In the genomic region with DNA sequence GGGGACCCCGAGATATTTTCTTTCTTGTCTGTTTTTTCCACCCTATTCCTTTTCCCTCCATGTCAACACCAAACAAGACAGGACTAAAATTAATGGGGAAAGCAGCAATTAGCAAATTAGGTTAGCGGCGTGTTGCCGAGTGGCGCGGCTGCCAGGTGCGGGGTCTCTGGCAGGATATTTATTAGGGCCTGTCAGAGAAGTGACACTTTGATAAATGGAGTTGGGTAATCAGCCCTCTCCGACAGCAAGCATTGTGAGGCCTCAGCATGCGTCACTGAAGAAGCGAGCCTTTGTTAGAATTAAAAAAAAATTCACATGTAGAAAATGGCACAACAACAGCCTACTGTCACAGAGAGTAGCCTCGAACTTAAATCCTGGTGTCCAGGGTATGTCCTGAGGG, we compare ENCODE assay signal across 27 mouse cellular contexts.
DNase-seq lines count a peak whose midpoint lies in the region; ATAC-seq and TF ChIP-seq lines count a peak whose summit lies in the region.
"Had no signal": no experiment of that assay in that cellular context is flagged by ENCODE, and none has a peak within 500 bp of the region (broad histone marks: within the 10 kb centered on the region; RNA-seq: fewer than 3 reads in every experiment).

No protein-coding gene starts in this region.

- no peak for ATAC-seq in forebrain, embryonic 11.5 days (replicated peaks; ENCODE audit: low FRiP score)
- peak; percentile 33; the same call in 1 of the 2 replicates for ATAC-seq in forebrain, embryonic 12.5 days (ENCODE audit: low FRiP score)
- ATAC-seq in hindbrain, postnatal 0 days, result no peak
- ATAC-seq: activated CD4-positive, CD25-positive, alpha-beta regulatory T cell, adult 4 months; intestine, embryonic 15.5 days; midbrain, embryonic 16.5 days had no signal

- H3K4me2 ChIP-seq in forebrain, embryonic 11.5 days (ENCODE audit: low read depth, low read length, severe bottlenecking), result no peak overlapping the region
- no peak overlapping the region for H3K4me2 ChIP-seq in forebrain, embryonic 12.5 days
- H3K4me2 ChIP-seq in hindbrain, postnatal 0 days (ENCODE audit: low read depth, low read length), result no peak overlapping the region
- H3K4me2 ChIP-seq: heart, embryonic 11.5 days; intestine, embryonic 15.5 days; lung, embryonic 15.5 days; neural tube, embryonic 15.5 days had no signal

- H3K9me3 ChIP-seq in forebrain, embryonic 11.5 days (ENCODE audit: control insufficient read depth, low read length), result no peaks in the 10 kb centered on the region
- no peaks in the 10 kb centered on the region for H3K9me3 ChIP-seq in forebrain, embryonic 10.5 days
- no peaks in the 10 kb centered on the region for H3K9me3 ChIP-seq in forebrain, embryonic 12.5 days
- no peaks in the 10 kb centered on the region for H3K9me3 ChIP-seq in hindbrain, embryonic 10.5 days
- no peaks in the 10 kb centered on the region for H3K9me3 ChIP-seq in hindbrain, postnatal 0 days (ENCODE audit: low read length)
- H3K9me3 ChIP-seq: intestine, embryonic 15.5 days; lung, embryonic 15.5 days; neural tube, embryonic 15.5 days had no signal

- TF ChIP-seq CTCF in hindbrain, postnatal 0 days (IDR thresholded peaks at IDR 0.05; ENCODE audit: low read depth), result no peak

- peak; percentile 14 for DNase-seq in forebrain, embryonic 11.5 days (ENCODE audit: low spot score)
- no peak for DNase-seq in forebrain, embryonic 10.5 days (ENCODE audit: extremely low spot score, low spot score)
- DNase-seq in hindbrain, embryonic 10.5 days (ENCODE audit: low spot score), result peak; percentile 12
- peak; percentile 28 for DNase-seq in hindbrain, postnatal 0 days (ENCODE audit: low spot score)
- no peak for DNase-seq in frontal cortex, postnatal 10 days (ENCODE audit: low spot score in 2 of 2)
- DNase-seq in adrenal gland, adult 8-10 months, result no peak
- no peak for DNase-seq in left cerebral cortex, postnatal 14 days (ENCODE audit: low spot score in 2 of 2)
- DNase-seq: adrenal gland, postnatal 10 days; cerebellum, adult 11 months; cerebellum, adult 9-11 months; gastrocnemius, postnatal 10 days; heart, adult 11 months; kidney, adult 9 months; kidney, postnatal 36 days; layer of hippocampus, postnatal 36 days; lung, postnatal 36 days; right cerebral cortex, adult 18-20 months; thymus, adult 2 months had no signal

- no peaks in the 10 kb centered on the region for H3K4me1 ChIP-seq in forebrain, embryonic 11.5 days (replicated peaks; ENCODE audit: control insufficient read depth, insufficient read depth, low read length)
- no peaks in the 10 kb centered on the region for H3K4me1 ChIP-seq in forebrain, embryonic 10.5 days
- H3K4me1 ChIP-seq in forebrain, embryonic 12.5 days, result no peaks in the 10 kb centered on the region
- H3K4me1 ChIP-seq in hindbrain, embryonic 10.5 days (replicated peaks), result peaks cover 3% of the 10 kb centered on the region; the same call in 1 of the 2 replicates
- H3K4me1 ChIP-seq in hindbrain, postnatal 0 days (ENCODE audit: insufficient read depth, low read length), result no peaks in the 10 kb centered on the region
- H3K4me1 ChIP-seq: intestine, embryonic 15.5 days; lung, embryonic 15.5 days; megakaryocyte, embryonic 14.5 days; neural tube, embryonic 15.5 days had no signal

- intact Hi-C loops in left cerebral cortex, postnatal 14 days (cut with DNase I), result no loop called here

- no peaks in the 10 kb centered on the region for H3K27me3 ChIP-seq in forebrain, embryonic 11.5 days (ENCODE audit: control insufficient read depth, insufficient read depth, low read length)
- no peaks in the 10 kb centered on the region for H3K27me3 ChIP-seq in forebrain, embryonic 10.5 days (ENCODE audit: poor library complexity, severe bottlenecking)
- H3K27me3 ChIP-seq in forebrain, embryonic 12.5 days, result no peaks in the 10 kb centered on the region
- no peaks in the 10 kb centered on the region for H3K27me3 ChIP-seq in hindbrain, embryonic 10.5 days (ENCODE audit: insufficient read depth, poor library complexity, severe bottlenecking)
- H3K27me3 ChIP-seq in hindbrain, postnatal 0 days (ENCODE audit: insufficient read depth, low read length), result no peaks in the 10 kb centered on the region
- H3K27me3 ChIP-seq: intestine, embryonic 15.5 days; lung, embryonic 15.5 days; megakaryocyte, embryonic 14.5 days; neural tube, embryonic 15.5 days had no signal

- H3K9ac ChIP-seq in forebrain, embryonic 11.5 days (ENCODE audit: low read length), result no peak overlapping the region
- no peak overlapping the region for H3K9ac ChIP-seq in forebrain, embryonic 12.5 days
- no peak overlapping the region for H3K9ac ChIP-seq in hindbrain, postnatal 0 days (replicated peaks; ENCODE audit: low read length)
- H3K9ac ChIP-seq: intestine, embryonic 15.5 days; liver, embryonic 14.5 days; lung, embryonic 15.5 days; neural tube, embryonic 15.5 days had no signal

- 77% methylated on average over 11 of the region's 11 CpGs for WGBS in forebrain, embryonic 11.5 days
- 87% methylated on average over 11 of the region's 11 CpGs for WGBS in forebrain, embryonic 10.5 days
- WGBS in forebrain, embryonic 12.5 days, result 54% methylated on average over 11 of the region's 11 CpGs
- WGBS in hindbrain, embryonic 10.5 days, result 53% methylated on average over 11 of the region's 11 CpGs
- 36% methylated on average over 11 of the region's 11 CpGs for WGBS in hindbrain, postnatal 0 days

- no peaks in the 10 kb centered on the region for H3K36me3 ChIP-seq in forebrain, embryonic 11.5 days (ENCODE audit: control insufficient read depth, insufficient read depth, low read length)
- H3K36me3 ChIP-seq in forebrain, embryonic 10.5 days (replicated peaks), result no peaks in the 10 kb centered on the region
- no peaks in the 10 kb centered on the region for H3K36me3 ChIP-seq in forebrain, embryonic 12.5 days (replicated peaks)
- H3K36me3 ChIP-seq in hindbrain, embryonic 10.5 days, result no peaks in the 10 kb centered on the region
- H3K36me3 ChIP-seq in hindbrain, postnatal 0 days (ENCODE audit: insufficient read depth, low read length), result no peaks in the 10 kb centered on the region
- H3K36me3 ChIP-seq: intestine, embryonic 15.5 days; lung, embryonic 15.5 days; neural tube, embryonic 15.5 days had no signal

- H3K27ac ChIP-seq in forebrain, embryonic 11.5 days (ENCODE audit: low read depth, low read length), result no peak overlapping the region
- H3K27ac ChIP-seq in forebrain, embryonic 10.5 days, result no peak overlapping the region
- H3K27ac ChIP-seq in forebrain, embryonic 12.5 days, result no peak overlapping the region
- H3K27ac ChIP-seq in hindbrain, embryonic 10.5 days, result peak overlapping the region; percentile 24; the same call in 1 of the 2 replicates
- H3K27ac ChIP-seq in hindbrain, postnatal 0 days, result no peak overlapping the region
- H3K27ac ChIP-seq: intestine, embryonic 15.5 days; liver, embryonic 14.5 days; lung, embryonic 15.5 days; neural tube, embryonic 15.5 days had no signal

- no peak overlapping the region for H3K4me3 ChIP-seq in forebrain, embryonic 11.5 days (ENCODE audit: low read depth, low read length)
- H3K4me3 ChIP-seq in forebrain, embryonic 10.5 days, result no peak overlapping the region
- no peak overlapping the region for H3K4me3 ChIP-seq in forebrain, embryonic 12.5 days (replicated peaks)
- H3K4me3 ChIP-seq in hindbrain, embryonic 10.5 days, result no peak overlapping the region
- no peak overlapping the region for H3K4me3 ChIP-seq in hindbrain, postnatal 0 days (ENCODE audit: low read length)
- H3K4me3 ChIP-seq: intestine, embryonic 15.5 days; lung, embryonic 15.5 days; megakaryocyte, embryonic 14.5 days; neural tube, embryonic 15.5 days had no signal

Comparison
In these comparisons a context has a peak if more than half of its experiments do, and no peak if none do; other contexts are left out.
1. DNase-seq: peak in forebrain, embryonic 11.5 days (single experiment), hindbrain, embryonic 10.5 days (single experiment) and hindbrain, postnatal 0 days (single experiment); none in forebrain, embryonic 10.5 days (single experiment), frontal cortex, postnatal 10 days (0 of 2), adrenal gland, adult 8-10 months (single experiment) and left cerebral cortex, postnatal 14 days (0 of 2).